Mouse (Mus musculus) CH12.LX (cell line): ENCODE data around the gene Fam185a. TPM values are rescaled to one million over a fixed set of nuclear protein-coding genes. Genes with fewer than 3 reads are reported as not detected.

Source experiments
- DNase-seq: peaks from one replicate; pipeline ENCODE4 v3.0.0-alpha.2; 2013; ENCODE audit errors: extremely low read depth
- H3K27ac ChIP-seq: 2 replicates; pipeline ENCODE4 v1.5.1; 2012; ENCODE audit warnings: low read depth, mild to moderate bottlenecking, control low read depth, moderate library complexity; ENCODE audit not compliant: insufficient read depth
- H3K27me3 ChIP-seq: replicated peaks from 2 replicates; pipeline ENCODE3; 2012; ENCODE audit warnings: inconsistent platforms
- H3K36me3 ChIP-seq, 2 experiments: replicated peaks in 1 of 2; 2 replicates each; pipeline versions ENCODE3 to v1.6.1; 2012; ENCODE audit warnings: inconsistent platforms in 1 of 2, low read length in 1 of 2, mild to moderate bottlenecking in 1 of 2, mixed read lengths in 1 of 2, moderate library complexity in 1 of 2; ENCODE audit not compliant: control insufficient read depth in 1 of 2, insufficient read depth in 1 of 2
- H3K4me1 ChIP-seq, 2 experiments: 2 replicates each; pipeline ENCODE4 v1.6.1; 2012; ENCODE audit warnings: inconsistent platforms in 1 of 2, moderate library complexity in 1 of 2; ENCODE audit not compliant: insufficient read depth in 2 of 2, control insufficient read depth in 1 of 2
- H3K4me2 ChIP-seq: 2 replicates; pipeline ENCODE4 v1.6.1; 2012; ENCODE audit warnings: low read depth, mild to moderate bottlenecking, control low read depth; ENCODE audit not compliant: poor library complexity, insufficient read depth, severe bottlenecking
- H3K4me3 ChIP-seq, 3 experiments: fragments of 150-350 bp in 1 of 3; sonication (generic) in 1 of 3; replicated peaks in 1 of 3; 2 replicates each; pipeline versions ENCODE3 to v1.5.1; 2011 to 2012; ENCODE audit warnings: low read depth in 2 of 3, low read length in 2 of 3, mild to moderate bottlenecking in 2 of 3, moderate library complexity in 2 of 3, control low read depth in 1 of 3, improper control_type of control experiment in 1 of 3, inconsistent platforms in 1 of 3, mixed read lengths in 1 of 3; ENCODE audit not compliant: poor library complexity in 1 of 3
- H3K79me2 ChIP-seq: replicated peaks from 2 replicates; pipeline ENCODE4 v1.6.1; 2012; ENCODE audit warnings: mild to moderate bottlenecking, moderate library complexity; ENCODE audit not compliant: control insufficient read depth, poor library complexity, insufficient read depth, severe bottlenecking; ENCODE audit errors: extremely low read depth
- H3K9ac ChIP-seq: 2 replicates; pipeline ENCODE4 v1.6.1; 2012; ENCODE audit warnings: low read depth, mild to moderate bottlenecking, control low read depth, moderate library complexity; ENCODE audit not compliant: insufficient read depth
- H3K9me3 ChIP-seq: replicated peaks from 2 replicates; pipeline ENCODE3; 2012; ENCODE audit warnings: low read length, inconsistent platforms, mixed read lengths
- CHD2 ChIP-seq: IDR thresholded peaks from 2 replicates; pipeline ENCODE4 v1.6.1; 2011; ENCODE audit warnings: low read length, improper control_type of control experiment
- CTCF ChIP-seq, 2 experiments: IDR thresholded peaks in 1 of 2; conservative IDR thresholded peaks in 1 of 2; 2 replicates each; pipeline ENCODE4 v1.5.1; 2011 to 2012; ENCODE audit warnings: low read depth in 2 of 2, low read length in 2 of 2, improper control_type of control experiment in 1 of 2, inconsistent platforms in 1 of 2, mild to moderate bottlenecking in 1 of 2, moderate library complexity in 1 of 2
- E2F4 ChIP-seq: IDR thresholded peaks from 2 replicates; pipeline ENCODE4 v1.6.1; 2011; ENCODE audit warnings: low read depth, low read length, improper control_type of control experiment; ENCODE audit not compliant: insufficient replicate concordance
- EP300 ChIP-seq: IDR thresholded peaks from 2 replicates; pipeline ENCODE4 v1.6.1; 2011; ENCODE audit warnings: low read length, improper control_type of control experiment
- ETS1 ChIP-seq: conservative IDR thresholded peaks from 2 replicates; pipeline ENCODE4 v1.6.1; 2012; ENCODE audit warnings: low read depth, mild to moderate bottlenecking, inconsistent platforms, low read length, improper control_type of control experiment, moderate library complexity
- IRF4 ChIP-seq: IDR thresholded peaks from 2 replicates; pipeline ENCODE4 v1.6.1; 2014; ENCODE audit warnings: low read depth, mild to moderate bottlenecking, inconsistent platforms, low read length, improper control_type of control experiment
- JUND ChIP-seq: conservative IDR thresholded peaks from 2 replicates; pipeline ENCODE4 v1.6.1; 2011; ENCODE audit warnings: low read depth, low read length, improper control_type of control experiment
- KAT2A ChIP-seq: IDR thresholded peaks from 2 replicates; pipeline ENCODE4 v1.6.1; 2012; ENCODE audit warnings: low read length, improper control_type of control experiment, inconsistent platforms; ENCODE audit not compliant: insufficient replicate concordance
- MAFK ChIP-seq: IDR thresholded peaks from 2 replicates; pipeline ENCODE4 v1.6.1; 2011; ENCODE audit warnings: low read length, improper control_type of control experiment; ENCODE audit not compliant: insufficient replicate concordance
- MXI1 ChIP-seq: IDR thresholded peaks from 2 replicates; pipeline ENCODE4 v1.6.1; 2011; ENCODE audit warnings: mild to moderate bottlenecking, low read depth, low read length, improper control_type of control experiment
- MYC ChIP-seq: IDR thresholded peaks from 2 replicates; pipeline ENCODE4 v1.6.1; 2011; ENCODE audit warnings: low read depth, mild to moderate bottlenecking, improper control_type of control experiment, low read length
- NRF1 ChIP-seq: IDR thresholded peaks from 2 replicates; pipeline ENCODE4 v1.6.1; 2014; ENCODE audit warnings: low read depth, mild to moderate bottlenecking, inconsistent platforms, low read length, improper control_type of control experiment, moderate library complexity
- PAX5 ChIP-seq: IDR thresholded peaks from 2 replicates; pipeline ENCODE4 v1.6.1; 2012; ENCODE audit warnings: low read length, inconsistent platforms, mixed read lengths
- POLR2A ChIP-seq: IDR thresholded peaks from 2 replicates; pipeline ENCODE4 v1.6.1; 2011; ENCODE audit warnings: low read depth, mild to moderate bottlenecking, improper control_type of control experiment, low read length
- POLR2AphosphoS2 ChIP-seq: IDR thresholded peaks from 2 replicates; pipeline ENCODE4 v1.6.1; 2011; ENCODE audit warnings: low read depth, low read length, improper control_type of control experiment
- RCOR1 ChIP-seq: conservative IDR thresholded peaks from 2 replicates; pipeline ENCODE4 v1.6.1; 2012; ENCODE audit warnings: low read depth, mild to moderate bottlenecking, inconsistent platforms, low read length, improper control_type of control experiment
- SIN3A ChIP-seq: IDR thresholded peaks from 2 replicates; pipeline ENCODE4 v1.6.1; 2012; ENCODE audit warnings: low read length, improper control_type of control experiment, inconsistent platforms
- TBP ChIP-seq: conservative IDR thresholded peaks from 2 replicates; pipeline ENCODE4 v1.6.1; 2011; ENCODE audit warnings: low read depth, low read length, improper control_type of control experiment
- USF1 ChIP-seq: IDR thresholded peaks from 2 replicates; pipeline ENCODE4 v1.6.1; 2014; ENCODE audit warnings: low read depth, mild to moderate bottlenecking, inconsistent platforms, low read length, improper control_type of control experiment
- USF2 ChIP-seq: conservative IDR thresholded peaks from 2 replicates; pipeline ENCODE4 v1.6.1; 2011; ENCODE audit warnings: low read depth, low read length, improper control_type of control experiment
- ZC3H11A ChIP-seq: IDR thresholded peaks from 2 replicates; pipeline ENCODE4 v1.6.1; 2012; ENCODE audit warnings: low read depth, mild to moderate bottlenecking, inconsistent platforms, low read length, improper control_type of control experiment
- ZNF384 ChIP-seq: IDR thresholded peaks from 2 replicates; pipeline ENCODE4 v1.6.1; 2012; ENCODE audit warnings: low read depth, low read length, improper control_type of control experiment, inconsistent platforms
- dilution Hi-C: fragments of 300-500 bp; cut with MboI; formaldehyde crosslinking; loops from 2 replicates; pipeline ENCODE4 v1.14.3; 2020; ENCODE audit warnings: low sequenced_read_pairs; ENCODE audit not compliant: extremely low pct_unique_long_range_greater_than_20kb, extremely low pct_ligation_motif_present
- in situ Hi-C: fragments of 300-500 bp; cut with MboI; formaldehyde crosslinking; loops from 3 replicates; pipeline ENCODE4 v1.14.3; 2019; ENCODE audit warnings: low sequenced_read_pairs, low pct_ligation_motif_present, low pct_unique_long_range_greater_than_20kb, mixed read lengths
- polyA plus RNA-seq: library from polyadenylated mRNA; unstranded; fragments of >175 nt; gene quantifications from 2 replicates; pipeline ENCODE4 v1.2.1, GENCODE M21; 2012; ENCODE audit warnings: low read depth; ENCODE audit not compliant: insufficient read length
- total RNA-seq, 2 experiments: library from RNA; depleted of rRNA; stranded (reverse); fragments of 300-350 nt in 1 of 2; fragments of >200 nt in 1 of 2; gene quantifications; 2 replicates each; pipeline ENCODE4 v1.2.3; 2012 to 2014

Fam185a gene
- total and polyA plus RNA-seq, 3 experiments, result 13.4 to 30.6 (median 16.1) TPM

DNA sequence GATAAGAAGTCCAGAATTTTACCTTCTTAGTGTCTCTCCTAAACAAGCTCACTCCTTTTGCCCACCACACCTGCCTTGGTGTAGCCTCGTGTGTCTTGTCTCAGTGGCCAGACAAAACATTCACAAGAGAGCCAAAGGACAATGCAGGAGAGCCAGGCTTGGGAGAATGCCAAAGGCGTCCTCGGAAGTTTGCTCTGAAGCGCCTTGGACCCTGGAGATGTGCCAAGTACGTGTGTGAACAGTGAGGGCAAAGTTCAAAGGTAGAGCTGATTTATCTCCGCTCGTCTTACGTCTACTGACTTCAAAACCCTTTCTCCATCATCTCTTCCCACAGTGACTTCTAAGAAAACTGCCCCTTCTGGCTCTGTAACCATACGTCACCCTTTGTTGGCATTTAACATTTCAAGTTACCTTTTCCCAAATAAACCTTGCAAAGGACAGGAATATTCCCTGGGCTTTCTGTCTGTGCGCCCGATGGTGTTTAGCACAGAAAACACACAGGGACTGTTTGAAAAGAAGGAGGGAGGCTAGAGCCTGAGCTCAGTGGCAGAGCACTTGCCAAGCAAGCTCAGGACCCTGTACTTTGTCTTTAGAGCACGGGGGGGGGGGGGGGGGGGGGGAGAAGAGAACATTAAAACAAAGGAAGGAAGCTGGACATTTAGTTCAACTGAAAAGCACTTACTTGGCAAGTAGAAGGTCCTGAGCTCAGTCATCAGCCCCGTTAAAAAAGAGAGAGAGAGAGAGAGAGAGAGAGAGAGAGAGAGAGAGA is 33.0 kb upstream of the Fam185a start:
- H3K36me3 ChIP-seq, result no peaks in the 10 kb centered on the region
- no peak overlapping the region for H3K27ac ChIP-seq
- no peaks in the 10 kb centered on the region for H3K9me3 ChIP-seq
- H3K27me3 ChIP-seq, result no peaks in the 10 kb centered on the region
- dilution Hi-C loops, result no loop called here
- H3K4me2 ChIP-seq, result no peak overlapping the region
- H3K4me1 ChIP-seq, result peaks cover 4 to 35% of the 10 kb centered on the region in 2 experiments; a peak in 3 of 4 replicates
- TF ChIP-seq NRF1 (no peak), CHD2 (no peak), KAT2A (no peak), POLR2A (no peak), MXI1 (no peak), MAFK (no peak), EP300 (no peak), POLR2AphosphoS2 (no peak), TBP (no peak), IRF4 (no peak), JUND (no peak), USF1 (no peak), ZNF384 (no peak)
- no peaks in the 10 kb centered on the region for H3K79me2 ChIP-seq
- no peak for DNase-seq
- no peak overlapping the region for H3K4me3 ChIP-seq
- H3K9ac ChIP-seq, result no peak overlapping the region
- in situ Hi-C loops, result no loop called here

DNA sequence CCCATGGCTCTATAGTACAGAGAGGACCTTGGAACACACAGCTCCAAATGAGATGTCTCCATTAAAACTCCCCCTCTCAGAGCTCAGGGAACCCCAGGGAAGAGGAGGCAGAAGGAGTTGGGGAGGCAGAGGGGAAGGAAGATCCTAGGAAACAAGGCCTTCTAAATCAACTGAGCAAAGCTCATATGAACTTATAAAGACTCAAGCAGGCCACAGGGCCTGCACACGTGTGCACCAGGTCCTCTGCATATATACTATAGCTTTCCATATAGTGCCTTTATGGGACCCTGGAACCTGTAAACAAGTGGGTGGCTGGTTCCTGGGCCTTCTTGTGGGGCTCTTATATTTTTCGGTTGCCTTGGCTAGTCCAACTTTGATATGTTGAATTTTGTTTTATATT is 30.2 kb upstream of the Fam185a start:
- DNase-seq, result no peak
- H3K4me1 ChIP-seq, result peaks cover 0 to 13% of the 10 kb centered on the region in 2 experiments; a peak in 3 of 4 replicates
- dilution Hi-C loops, result no loop called here

More for the DNA sequence above, 30.2 kb upstream of the Fam185a start:
- Histone ChIP-seq H3K4me3 (no peak overlapping the region), H3K9ac (no peak overlapping the region), H3K27ac (no peak overlapping the region), H3K79me2 (no peaks in the 10 kb centered on the region), H3K9me3 (no peaks in the 10 kb centered on the region), H3K4me2 (no peak overlapping the region), H3K27me3 (no peaks in the 10 kb centered on the region)
- in situ Hi-C loops, result no loop called here
- TF ChIP-seq PAX5 (no peak), SIN3A (no peak), ZC3H11A (no peak), CTCF (conservative IDR thresholded peaks at IDR 0.05 in 1 of 2, IDR thresholded peaks at IDR 0.05 in 1 of 2; ENCODE audit: low read depth in 2 of 2, low read length in 2 of 2) (no peak), ETS1 (no peak), USF2 (no peak), MXI1 (no peak), USF1 (no peak), MAFK (no peak), MYC (no peak), RCOR1 (no peak), E2F4 (no peak)
- TF ChIP-seq, all 38 proteins: peak for 0
- H3K36me3 ChIP-seq, result no peaks in the 10 kb centered on the region
